Mouse (Mus musculus): Measurements from ENCODE around the gene Ceacam19. TPM values are rescaled to one million over a fixed set of nuclear protein-coding genes. Genes with fewer than 3 reads are reported as not detected.

Gene Ceacam19
- polyA plus RNA-seq, 1 experiment: 0.07 TPM

DNA sequence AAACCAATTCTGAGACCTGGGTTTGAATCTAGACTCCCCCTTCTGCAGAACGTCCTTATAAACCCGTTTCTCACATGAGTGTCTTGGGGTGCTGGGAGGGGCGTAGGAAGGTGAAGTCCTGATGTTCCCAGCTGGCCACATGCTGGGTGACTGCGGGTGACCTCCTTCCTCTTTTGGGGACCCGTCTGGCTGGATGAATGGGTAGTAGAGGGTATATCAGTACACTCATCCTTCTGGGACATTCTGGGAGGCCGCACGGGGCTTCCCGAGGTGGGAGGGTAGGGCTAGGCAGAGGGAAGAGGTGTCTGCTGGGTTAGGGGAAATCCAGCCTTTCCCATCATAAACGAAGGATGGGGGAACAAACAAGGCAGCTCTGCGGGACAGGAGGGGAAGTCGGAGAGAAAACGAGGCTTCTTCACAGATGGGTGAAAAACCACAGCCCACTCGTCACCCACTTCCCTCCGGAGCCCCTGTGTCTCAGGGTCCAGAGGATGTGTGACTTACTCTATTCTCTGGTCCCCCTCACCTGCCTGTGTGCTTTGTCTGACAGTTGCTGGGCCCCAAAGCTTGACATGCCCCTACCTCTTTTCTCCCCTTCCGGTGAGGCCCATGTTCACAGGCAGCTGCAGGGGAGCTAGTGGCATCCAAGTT is 43.1 kb downstream of the Ceacam19 start:
- 72% methylated on average over 15 of the region's 15 CpGs for WGBS

GRCm38 (mm10) chr7:19843561-19843960 is 44.2 kb downstream of the Ceacam19 start:
- WGBS: 4% methylated on average over 11 of the region's 11 CpGs
- DNase-seq (ENCODE audit: low read depth, low spot score): no peak

More for the DNA sequence above, 43.1 kb downstream of the Ceacam19 start:
- no peak for DNase-seq (ENCODE audit: low read depth, low spot score)

- no peak for DNase-seq (ENCODE audit: low read depth, low spot score)
- 19% methylated on average over 19 of the region's 19 CpGs for WGBS
Observed at GRCm38 (mm10) chr7:19842885-19843504, 44.8 kb downstream of the Ceacam19 start.

DNA sequence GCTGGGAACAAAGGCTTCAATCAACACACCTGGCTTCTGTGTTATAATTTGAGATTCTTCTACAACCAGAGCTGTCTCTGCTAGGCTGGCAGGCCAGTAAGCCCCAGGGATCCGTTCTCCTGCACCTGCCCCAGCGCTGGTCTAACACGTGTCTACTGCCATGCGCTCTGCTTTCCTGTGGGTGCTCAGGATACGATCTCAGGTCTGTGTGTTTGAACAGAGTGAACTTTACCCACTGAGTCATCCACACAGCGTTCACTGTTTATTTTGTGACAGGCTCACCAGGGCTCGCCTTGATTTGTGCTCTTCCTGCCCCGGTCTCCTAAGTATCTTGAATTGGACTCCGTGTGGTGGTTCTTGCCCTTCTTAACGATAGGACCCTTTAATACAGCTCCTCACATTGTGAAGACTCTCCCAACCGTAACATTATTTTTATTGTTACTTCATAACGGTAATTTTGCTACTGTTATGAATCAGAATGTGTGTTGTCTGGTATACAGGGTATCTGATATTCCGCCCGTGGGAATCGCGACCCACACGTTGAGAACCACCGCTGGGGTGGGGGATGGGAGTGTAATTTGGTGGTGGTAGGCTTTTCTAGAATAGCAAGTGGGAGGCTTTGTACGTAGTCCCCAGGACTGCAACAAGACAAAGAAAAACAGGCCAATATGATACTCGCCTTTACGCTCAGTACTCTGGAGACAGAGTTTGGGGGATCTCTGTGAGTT is 45.9 kb downstream of the Ceacam19 start:
- WGBS: 37% methylated on average over 21 of the region's 21 CpGs

GRCm38 (mm10) chr7:19840936-19841335 is 46.8 kb downstream of the Ceacam19 start:
- 67% methylated on average over 3 of the region's 3 CpGs for WGBS
- no peak for DNase-seq (ENCODE audit: low read depth, low spot score)

More for the DNA sequence above, 45.9 kb downstream of the Ceacam19 start:
- DNase-seq (ENCODE audit: low read depth, low spot score): no peak

DNA sequence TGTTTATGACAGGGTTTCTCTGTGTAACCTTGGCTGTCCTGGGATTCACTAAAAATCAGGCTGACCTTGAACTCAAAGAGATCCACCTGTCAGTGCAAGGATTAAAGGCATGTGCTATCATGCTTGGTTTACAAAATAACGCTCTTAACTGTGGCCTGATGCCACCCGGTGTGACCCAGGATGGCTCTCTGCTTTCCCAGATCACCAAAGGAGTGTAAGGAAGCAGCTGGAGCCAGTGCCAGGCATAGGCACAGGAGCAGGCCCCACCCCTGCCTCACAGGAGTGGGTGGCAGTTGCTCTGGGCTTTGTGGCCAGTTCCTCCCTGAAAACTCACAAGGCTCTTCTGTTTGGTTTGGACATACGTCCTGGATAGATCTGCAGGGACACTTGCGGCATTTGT is 47.4 kb downstream of the Ceacam19 start:
- DNase-seq (ENCODE audit: low read depth, low spot score): no peak
- WGBS: 32% methylated on average over 4 of the region's 4 CpGs

DNA sequence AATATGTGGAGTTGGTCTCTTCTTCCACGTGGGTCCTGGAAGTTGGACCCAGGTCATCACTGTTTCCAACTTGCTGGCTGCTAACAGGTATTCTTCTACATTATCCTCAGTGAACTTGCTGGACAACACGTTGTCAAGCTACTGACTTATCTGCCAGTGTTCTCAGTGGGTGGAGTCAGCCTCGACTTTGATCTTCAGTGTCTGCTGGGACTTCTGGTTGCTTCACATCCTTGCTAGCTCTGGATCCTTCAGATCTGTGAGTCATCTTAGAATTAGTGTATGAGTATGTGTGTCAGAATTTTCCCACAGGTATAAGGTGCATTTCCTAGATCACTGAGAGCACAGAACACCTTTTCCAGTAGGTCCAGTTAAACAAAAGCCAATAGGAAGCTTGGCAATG is 50.9 kb downstream of the Ceacam19 start:
- 20% methylated on average over 3 of the region's 3 CpGs for WGBS
- DNase-seq (ENCODE audit: low read depth, low spot score): no peak

DNA sequence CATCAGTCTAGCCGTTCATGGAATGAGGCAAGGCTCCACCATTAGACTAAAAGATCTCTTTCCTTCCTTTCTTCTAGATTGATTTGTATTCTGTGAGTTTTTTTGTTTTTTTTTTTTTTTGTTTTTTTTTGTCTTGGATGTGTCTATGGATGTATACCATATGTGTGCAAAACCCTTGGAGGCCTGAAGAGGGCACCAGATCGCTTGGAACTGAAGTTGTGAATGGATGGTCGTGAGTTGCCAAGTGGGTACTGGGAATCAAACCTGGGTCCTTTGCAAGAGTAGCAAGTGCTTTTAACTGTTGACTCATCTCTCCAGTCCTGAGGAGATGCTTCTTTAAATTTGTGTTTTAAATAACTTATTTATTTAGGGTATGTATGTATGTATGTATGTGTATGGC is 53.7 kb downstream of the Ceacam19 start:
- WGBS: 74% methylated on average over 3 of the region's 3 CpGs
- DNase-seq (ENCODE audit: low read depth, low spot score): no peak

DNA sequence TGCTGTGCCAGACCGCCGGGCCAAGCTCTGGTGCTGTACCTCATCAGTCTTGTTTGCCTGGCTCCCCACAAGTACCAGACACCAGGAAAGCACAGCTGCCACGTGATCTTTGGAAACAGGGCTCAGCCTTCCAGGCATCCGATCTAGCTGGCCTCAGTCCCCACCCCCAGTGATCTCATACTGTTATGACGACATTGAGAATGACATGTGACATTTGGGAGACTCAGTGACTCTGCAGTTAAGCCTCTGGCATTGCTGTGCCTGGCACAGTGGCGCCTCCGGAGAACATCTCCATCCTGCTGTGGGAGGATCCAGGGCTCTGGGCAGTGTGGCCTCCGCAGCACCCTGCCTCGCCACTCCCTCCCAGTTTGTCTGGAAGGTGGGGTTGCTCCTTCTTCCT is 55.9 kb downstream of the Ceacam19 start:
- no peak for DNase-seq (ENCODE audit: low read depth, low spot score)
- WGBS: 16% methylated on average over 9 of the region's 9 CpGs

GRCm38 (mm10) chr7:19830682-19831156 is 57.0 kb downstream of the Ceacam19 start:
- DNase-seq (ENCODE audit: low read depth, low spot score): no peak
- 5% methylated on average over 13 of the region's 13 CpGs for WGBS

DNA sequence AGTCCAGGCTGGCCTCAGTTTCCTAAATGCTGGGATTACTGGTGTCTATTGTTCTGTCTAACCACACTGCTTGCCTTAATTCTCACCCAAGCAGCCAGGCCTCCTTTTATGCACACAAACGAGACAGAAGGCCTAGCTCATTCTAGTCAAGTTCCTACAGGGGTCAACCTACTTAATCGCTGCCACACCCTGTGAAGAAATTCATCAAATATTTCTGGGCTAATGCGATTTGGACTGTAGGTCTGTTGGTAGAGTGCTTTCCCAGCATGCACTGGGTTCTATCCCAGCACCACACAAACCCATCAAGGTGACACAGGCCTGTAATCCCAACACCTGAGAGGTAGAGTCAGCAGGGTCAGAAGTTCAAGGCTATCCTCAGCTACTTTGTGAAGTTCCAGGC is 58.1 kb downstream of the Ceacam19 start:
- WGBS: 88% methylated on average over 3 of the region's 3 CpGs
- no peak for DNase-seq (ENCODE audit: low read depth, low spot score)

DNA sequence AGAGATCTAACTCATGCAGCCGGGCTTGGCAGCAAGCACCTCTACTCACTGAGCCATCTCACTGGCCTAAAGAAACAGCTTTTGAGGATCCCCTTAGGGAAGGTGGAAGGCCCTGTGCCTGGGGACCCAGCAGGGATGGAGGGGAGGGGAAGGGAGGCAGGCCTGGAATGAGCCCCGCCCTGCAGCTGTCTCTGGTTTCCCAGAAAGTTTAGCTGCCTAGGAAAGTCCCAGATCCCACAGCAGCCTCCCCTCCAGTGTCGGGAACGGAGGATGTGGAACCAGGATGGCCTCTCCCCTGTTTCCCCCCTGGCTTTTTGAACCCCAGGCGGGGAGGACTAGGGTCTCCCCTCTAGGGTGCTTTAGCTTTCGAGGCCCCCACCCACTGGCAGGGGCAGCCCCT is 61.0 kb downstream of the Ceacam19 start:
- DNase-seq (ENCODE audit: low read depth, low spot score): no peak
- 17% methylated on average over 6 of the region's 6 CpGs for WGBS

Other genes with a start within 250 kb of the Ceacam19 start
- 155 and 188 TPM in 2 replicates for gene Clptm1, start 222.9 kb downstream of the Ceacam19 start, polyA plus RNA-seq (2012; rRNA removed)
- gene Apoc2, start 210.0 kb downstream of the Ceacam19 start, polyA plus RNA-seq (2012; rRNA removed): 201 and 493 TPM in 2 replicates
- 0.19 TPM in 1 of 2 replicates, not detected in the other for gene Gm44805, start 206.5 kb downstream of the Ceacam19 start, polyA plus RNA-seq (2012; rRNA removed)
- gene Apoc4, start 206.5 kb downstream of the Ceacam19 start, polyA plus RNA-seq (2012; rRNA removed): 1.3 and 1.4 TPM in 2 replicates
- 0.29 and 1.9 TPM in 2 replicates for gene Apoc1, start 195.3 kb downstream of the Ceacam19 start, polyA plus RNA-seq (2012; rRNA removed)
- 393 and 660 TPM in 2 replicates for gene Apoe, start 188.8 kb downstream of the Ceacam19 start, polyA plus RNA-seq (2012; rRNA removed)
- gene Tomm40, start 172.5 kb downstream of the Ceacam19 start, polyA plus RNA-seq (2012; rRNA removed): 97.8 and 115 TPM in 2 replicates
- 132 and 182 TPM in 2 replicates for gene Nectin2, start 137.5 kb downstream of the Ceacam19 start, polyA plus RNA-seq (2012; rRNA removed)
- gene Bcam, start 116.9 kb downstream of the Ceacam19 start, polyA plus RNA-seq (2012; rRNA removed): 27.0 and 28.4 TPM in 2 replicates
- gene Cblc, start 91.2 kb downstream of the Ceacam19 start, polyA plus RNA-seq (2012; rRNA removed): 78.4 and 107 TPM in 2 replicates
- gene Bcl3, start 65.2 kb downstream of the Ceacam19 start, polyA plus RNA-seq (2012; rRNA removed): 94.9 and 95.0 TPM in 2 replicates
- gene Gm19345, start 36.0 kb downstream of the Ceacam19 start, polyA plus RNA-seq (2012; rRNA removed): 0.19 and 0.25 TPM in 2 replicates
- gene Ceacam16, start 26.7 kb downstream of the Ceacam19 start, polyA plus RNA-seq (2012; rRNA removed): 0.47 and 0.66 TPM in 2 replicates
- 8.8 and 13.4 TPM in 2 replicates for gene Pvr, start 33.2 kb upstream of the Ceacam19 start, polyA plus RNA-seq (2012; rRNA removed)
- gene Igsf23, start 62.8 kb upstream of the Ceacam19 start, polyA plus RNA-seq (2012; rRNA removed): 78.1 and 116 TPM in 2 replicates
- gene Ceacam20, start 77.4 kb upstream of the Ceacam19 start, polyA plus RNA-seq (2012; rRNA removed): 84.7 and 173 TPM in 2 replicates
- 9.1 and 17.9 TPM in 2 replicates for gene Nlrp9b, start 103.5 kb upstream of the Ceacam19 start, polyA plus RNA-seq (2012; rRNA removed)
- 0.08 and 0.12 TPM in 2 replicates for gene Vmn1r91, start 211.7 kb upstream of the Ceacam19 start, polyA plus RNA-seq (2012; rRNA removed)
- not detected in 2 replicates for gene Gm16442, start 234.6 kb upstream of the Ceacam19 start, polyA plus RNA-seq (2012; rRNA removed)